Mouse (Mus musculus) liver, embryonic 13.5 days (tissue): ENCODE data around the gene Ppp4r1. TPM values are rescaled to one million over a fixed set of nuclear protein-coding genes. Genes with fewer than 3 reads are reported as not detected.
A peak's percentile ranks its signal among the peaks of the same experiment; 100 is the strongest.

ENCODE experiments used
- ATAC-seq: fragments of 200-750 bp; cut with Nextera tagmentation; 2 replicates; pipeline ENCODE4 v1.8.0; 2017; ENCODE audit warnings: low read depth, mild to moderate bottlenecking, moderate number of reproducible peaks, moderate library complexity
- DNase-seq: peaks from one replicate; pipeline ENCODE4 v3.0.0; 2022
- H3K27ac ChIP-seq: fragments of 300-500 bp; sonication (generic); 2 replicates; pipeline ENCODE4 v1.5.1; 2015; ENCODE audit warnings: moderate library complexity, mild to moderate bottlenecking, inconsistent platforms
- H3K27me3 ChIP-seq: fragments of 300-500 bp; sonication (generic); 2 replicates; pipeline ENCODE4 v1.6.1; 2015; ENCODE audit warnings: mild to moderate bottlenecking, inconsistent platforms
- H3K36me3 ChIP-seq: fragments of 300-500 bp; sonication (generic); 2 replicates; pipeline ENCODE4 v1.6.1; 2015; ENCODE audit warnings: mild to moderate bottlenecking, inconsistent platforms
- H3K4me1 ChIP-seq: fragments of 300-500 bp; sonication (generic); replicated peaks from 2 replicates; pipeline ENCODE4 v1.6.1; 2015; ENCODE audit warnings: inconsistent platforms
- H3K4me2 ChIP-seq: fragments of 300-500 bp; sonication (generic); 2 replicates; pipeline ENCODE4 v1.6.1; 2015; ENCODE audit warnings: inconsistent platforms, mild to moderate bottlenecking, moderate library complexity
- H3K4me3 ChIP-seq: fragments of 300-500 bp; sonication (generic); replicated peaks from 2 replicates; pipeline ENCODE4 v1.5.1; 2015; ENCODE audit warnings: mild to moderate bottlenecking, inconsistent platforms
- H3K9ac ChIP-seq: fragments of 300-500 bp; sonication (generic); 2 replicates; pipeline ENCODE4 v1.6.1; 2015; ENCODE audit warnings: mild to moderate bottlenecking, inconsistent platforms
- H3K9me3 ChIP-seq: fragments of 300-500 bp; sonication (generic); replicated peaks from 2 replicates; pipeline ENCODE4 v1.6.1; 2016; ENCODE audit warnings: inconsistent platforms
- WGBS: fragments of 180-500 bp; shearing (Covaris S2); methylation state at CpG from one replicate; pipeline ENCODE4 v1.1.7; 2015; ENCODE audit not compliant: insufficient replicate concordance; 5-methylcytosine and 5-hydroxymethylcytosine counted together
- polyA plus RNA-seq: library from polyadenylated mRNA; unstranded; fragments of >200 nt; fragmentation: Nextera tagmentation; extraction: Ambion mirVana; gene quantifications from 2 replicates; pipeline ENCODE4 v1.2.1, GENCODE M21; 2015

The Ppp4r1 gene
- polyA plus RNA-seq = 10.1 and 12.2 TPM in 2 replicates

DNA sequence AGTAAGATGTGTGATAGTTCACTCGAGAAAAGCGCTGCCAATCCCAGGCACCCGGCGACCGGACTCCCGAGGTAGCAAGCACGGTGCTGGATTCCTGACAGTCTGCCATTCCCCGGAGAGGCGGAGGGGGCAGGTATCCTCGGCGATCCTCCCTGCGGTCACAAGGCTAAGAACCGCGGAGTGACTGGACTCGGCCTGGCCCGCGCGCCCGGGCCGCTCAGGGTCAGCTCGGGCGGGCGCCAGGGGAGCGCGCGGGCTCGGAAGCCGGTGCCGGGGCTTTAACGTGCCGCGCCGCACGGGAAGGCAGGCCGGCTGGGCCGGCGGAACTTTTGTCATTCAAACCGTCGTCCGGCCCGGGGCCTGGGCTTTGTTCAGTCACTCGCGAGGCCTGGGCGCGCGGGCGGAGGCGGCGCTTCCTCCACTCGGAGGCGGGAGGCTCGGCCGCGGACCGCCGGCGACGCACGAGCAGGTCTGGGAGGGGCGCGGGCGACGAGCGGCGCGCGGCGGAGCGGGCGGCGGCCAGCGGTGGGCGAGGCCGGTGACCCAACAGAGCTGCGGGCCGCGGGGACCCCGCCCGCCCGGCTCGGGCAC, at the start of gene Ppp4r1:
Gene Ppp4r1 (plus strand): TSS at position 23 of the 591 bp plus-strand sequence.
- H3K4me2 ChIP-seq = peak within 1 kb of the TSS; percentile 91
- peak; percentile 85 for ATAC-seq
- peak; percentile 62 for DNase-seq
- H3K27me3 ChIP-seq = peaks cover 13% of the 10 kb centered on the region; the same call in 1 of the 2 replicates
- WGBS = under 1% methylated on average over 63 of the region's 81 CpGs
- H3K9me3 ChIP-seq = no peaks in the 10 kb centered on the region
- H3K9ac ChIP-seq = peak within 1 kb of the TSS; percentile 92
- peak within 1 kb of the TSS; percentile 90 for H3K27ac ChIP-seq
- H3K36me3 ChIP-seq = peaks cover 8% of the 10 kb centered on the region
- peaks cover 41% of the 10 kb centered on the region for H3K4me1 ChIP-seq
- H3K4me3 ChIP-seq = peak within 1 kb of the TSS; percentile 85

DNA sequence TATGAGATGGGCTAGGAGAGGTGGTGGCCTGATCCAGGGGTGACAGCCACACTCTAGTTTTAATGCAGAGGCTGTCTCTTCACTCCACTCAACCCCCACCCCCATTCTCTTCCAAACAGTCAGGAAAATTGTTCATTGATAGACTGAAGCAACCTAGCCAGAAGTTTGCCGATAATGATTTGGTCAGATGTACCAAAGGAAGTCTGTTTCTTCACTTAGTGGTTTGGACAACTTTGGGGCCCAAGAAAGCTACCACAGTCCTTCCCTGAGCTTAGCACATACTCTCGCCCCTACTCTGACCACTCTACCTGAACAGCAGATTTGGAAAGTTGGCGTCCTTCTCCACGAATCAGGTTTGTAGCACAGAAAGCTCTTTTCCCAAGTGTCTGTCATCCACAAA, 49.7 kb upstream of the Ppp4r1 start:
- Histone ChIP-seq H3K9ac (no peak overlapping the region), H3K9me3 (no peaks in the 10 kb centered on the region), H3K4me1 (no peaks in the 10 kb centered on the region; the same call in none of the 2 replicates), H3K36me3 (no peaks in the 10 kb centered on the region), H3K27me3 (no peaks in the 10 kb centered on the region), H3K27ac (no peak overlapping the region), H3K4me3 (no peak overlapping the region), H3K4me2 (no peak overlapping the region)
- no peak for ATAC-seq
- no peak for DNase-seq
- WGBS = 42% methylated on average over 4 of the region's 4 CpGs

DNA sequence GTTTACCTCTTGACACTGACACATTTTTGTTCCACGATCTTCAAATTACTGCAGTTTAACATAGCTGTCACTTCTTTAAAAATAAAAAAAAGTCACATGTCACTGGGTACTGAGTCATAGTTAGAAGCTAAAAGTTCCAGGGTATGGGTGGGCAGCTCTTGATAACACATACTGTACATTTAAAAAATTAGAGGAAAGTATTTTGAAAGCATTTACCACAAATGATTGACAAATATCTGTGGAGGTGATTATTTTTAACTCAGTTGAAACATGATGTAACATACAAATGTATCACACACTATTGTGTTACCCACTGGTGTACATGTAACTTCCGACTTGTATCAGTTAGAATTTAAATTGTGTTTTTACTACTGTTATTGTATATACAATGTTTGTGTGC, 47.3 kb upstream of the Ppp4r1 start:
- no peaks in the 10 kb centered on the region for H3K9me3 ChIP-seq
- no peaks in the 10 kb centered on the region for H3K27me3 ChIP-seq
- WGBS = 67% methylated on average over 2 of the region's 2 CpGs
- DNase-seq = no peak
- no peak overlapping the region for H3K9ac ChIP-seq
- no peak overlapping the region for H3K27ac ChIP-seq
- H3K4me3 ChIP-seq = no peak overlapping the region
- ATAC-seq = no peak
- no peak overlapping the region for H3K4me2 ChIP-seq
- H3K4me1 ChIP-seq = no peaks in the 10 kb centered on the region; the same call in none of the 2 replicates
- no peaks in the 10 kb centered on the region for H3K36me3 ChIP-seq

DNA sequence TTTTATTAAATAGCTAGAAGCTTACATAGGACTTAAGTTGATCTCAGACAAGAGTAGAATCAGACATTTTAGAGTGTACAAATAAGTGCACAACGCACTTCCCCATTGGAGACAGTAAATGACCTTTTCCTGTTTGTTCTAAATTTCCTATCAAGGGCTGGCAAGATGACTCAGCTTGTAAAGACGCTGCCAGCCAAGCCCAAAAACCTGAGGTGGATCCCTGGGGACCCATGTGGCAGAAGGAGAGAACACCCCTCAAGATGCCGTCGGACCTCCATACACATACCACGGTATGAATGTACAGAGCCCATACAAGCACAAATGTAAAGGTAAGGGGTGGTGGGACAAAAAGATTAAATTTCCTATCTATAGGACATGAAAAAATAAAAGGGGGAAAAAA, 45.2 kb upstream of the Ppp4r1 start:
- no peak for ATAC-seq
- H3K9me3 ChIP-seq = no peaks in the 10 kb centered on the region
- DNase-seq = no peak
- H3K27ac ChIP-seq = peak overlapping the region; percentile 34; the same call in 1 of the 2 replicates
- no peak overlapping the region for H3K9ac ChIP-seq
- H3K4me2 ChIP-seq = no peak overlapping the region
- H3K4me1 ChIP-seq = no peaks in the 10 kb centered on the region; the same call in 1 of the 2 replicates
- no peaks in the 10 kb centered on the region for H3K36me3 ChIP-seq
- H3K27me3 ChIP-seq = no peaks in the 10 kb centered on the region
- 45% methylated on average over 5 of the region's 5 CpGs for WGBS
- no peak overlapping the region for H3K4me3 ChIP-seq

DNA sequence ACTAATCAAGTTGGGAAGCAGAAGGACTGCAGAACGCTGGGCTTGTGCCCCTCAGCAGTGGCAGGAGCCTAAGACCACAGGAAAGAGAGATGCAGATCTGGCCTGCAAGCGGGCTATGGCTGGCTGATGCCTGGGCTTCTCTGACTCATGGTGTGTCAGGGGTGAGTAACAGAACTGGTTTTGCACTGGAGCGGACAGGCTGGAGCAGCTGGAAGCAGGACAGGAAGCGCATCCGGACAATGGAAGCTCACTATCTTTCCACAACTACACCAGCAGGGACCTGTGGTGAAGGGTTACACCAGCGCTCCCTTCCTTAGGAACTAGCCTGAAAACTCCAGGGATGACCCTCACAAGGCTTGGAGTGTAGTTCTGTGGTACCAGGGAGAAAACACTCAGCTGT, 44.8 kb upstream of the Ppp4r1 start:
- Histone ChIP-seq H3K4me2 (no peak overlapping the region), H3K36me3 (no peaks in the 10 kb centered on the region), H3K27me3 (no peaks in the 10 kb centered on the region), H3K27ac (peak overlapping the region; percentile 34; the same call in 1 of the 2 replicates), H3K4me1 (no peaks in the 10 kb centered on the region; the same call in 1 of the 2 replicates), H3K4me3 (no peak overlapping the region), H3K9ac (no peak overlapping the region), H3K9me3 (no peaks in the 10 kb centered on the region)
- no peak for DNase-seq
- WGBS = 50% methylated on average over 6 of the region's 6 CpGs
- 0 out of 2 replicates have a peak, but pooled peaks have one; percentile 34 for ATAC-seq

DNA sequence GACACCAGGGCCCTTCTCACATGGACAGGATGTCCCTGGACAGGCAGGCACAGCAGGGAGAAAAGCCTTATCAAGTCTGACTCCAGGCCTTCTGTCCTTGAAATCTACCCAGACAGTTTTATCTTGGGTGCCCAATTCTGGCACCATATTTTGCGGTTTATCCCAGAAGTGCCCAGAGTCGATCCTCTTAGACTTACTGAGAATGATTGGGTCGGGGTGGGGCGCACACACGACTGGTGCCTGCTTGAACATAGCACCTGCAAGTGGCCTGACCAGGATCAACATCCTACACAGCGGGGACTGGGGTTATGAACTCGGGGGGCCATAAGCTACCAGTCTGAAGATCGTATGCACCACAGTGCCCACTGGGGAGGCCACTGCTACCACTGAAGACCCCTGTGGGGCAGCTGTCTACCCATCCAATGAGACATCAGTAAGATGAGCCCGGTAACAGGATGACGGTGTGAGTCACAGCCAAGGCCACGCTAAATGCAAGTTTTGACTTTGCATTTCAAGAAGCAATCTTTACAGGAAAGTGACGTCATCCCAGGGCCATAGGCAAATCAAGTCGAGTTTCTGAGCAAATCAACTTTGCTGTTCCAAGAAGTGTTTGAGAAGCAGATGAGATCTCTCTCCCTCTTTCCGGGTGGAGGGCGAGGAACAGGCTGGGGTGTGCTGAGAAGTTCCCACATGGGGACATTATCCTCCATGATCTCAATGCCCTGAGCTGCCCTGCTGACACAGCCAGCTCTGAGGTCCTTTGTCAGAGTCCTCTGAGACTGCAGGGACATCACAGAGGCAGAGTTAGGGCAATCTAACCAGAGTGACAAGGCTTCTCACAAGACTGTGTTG, 42.3 kb upstream of the Ppp4r1 start:
- ATAC-seq = no peak
- Histone ChIP-seq H3K4me1 (no peaks in the 10 kb centered on the region; the same call in 1 of the 2 replicates), H3K9me3 (no peaks in the 10 kb centered on the region), H3K36me3 (no peaks in the 10 kb centered on the region), H3K9ac (no peak overlapping the region), H3K4me2 (no peak overlapping the region), H3K27ac (no peak overlapping the region), H3K27me3 (no peaks in the 10 kb centered on the region), H3K4me3 (no peak overlapping the region)
- 63% methylated on average over 15 of the region's 15 CpGs for WGBS
- DNase-seq = no peak

DNA sequence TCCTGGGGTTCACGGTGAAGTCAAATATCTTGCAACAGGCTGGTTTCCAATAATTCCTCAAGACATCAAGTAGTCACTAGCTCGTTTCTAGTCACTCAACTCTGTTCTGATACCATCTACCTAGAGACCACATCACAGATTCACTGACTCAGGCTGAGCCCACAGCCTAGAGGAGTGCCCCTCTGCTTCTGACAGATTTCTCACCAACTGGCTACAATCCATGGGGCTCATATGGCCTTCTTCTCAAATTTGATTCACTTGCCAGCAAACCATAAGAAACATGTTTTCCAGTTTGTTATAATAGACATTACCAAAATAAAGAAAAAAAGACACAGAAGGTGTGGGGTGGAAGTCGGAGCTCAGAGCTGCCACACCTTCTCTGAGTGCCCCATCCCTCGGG, 40.8 kb upstream of the Ppp4r1 start:
- H3K36me3 ChIP-seq = no peaks in the 10 kb centered on the region
- H3K27me3 ChIP-seq = no peaks in the 10 kb centered on the region
- WGBS = 56% methylated on average over 4 of the region's 4 CpGs
- no peak overlapping the region for H3K27ac ChIP-seq
- DNase-seq (no peak), ATAC-seq (no peak)
- no peaks in the 10 kb centered on the region; the same call in 1 of the 2 replicates for H3K4me1 ChIP-seq
- H3K9ac ChIP-seq = no peak overlapping the region
- H3K4me2 ChIP-seq = no peak overlapping the region
- no peak overlapping the region for H3K4me3 ChIP-seq
- H3K9me3 ChIP-seq = no peaks in the 10 kb centered on the region

DNA sequence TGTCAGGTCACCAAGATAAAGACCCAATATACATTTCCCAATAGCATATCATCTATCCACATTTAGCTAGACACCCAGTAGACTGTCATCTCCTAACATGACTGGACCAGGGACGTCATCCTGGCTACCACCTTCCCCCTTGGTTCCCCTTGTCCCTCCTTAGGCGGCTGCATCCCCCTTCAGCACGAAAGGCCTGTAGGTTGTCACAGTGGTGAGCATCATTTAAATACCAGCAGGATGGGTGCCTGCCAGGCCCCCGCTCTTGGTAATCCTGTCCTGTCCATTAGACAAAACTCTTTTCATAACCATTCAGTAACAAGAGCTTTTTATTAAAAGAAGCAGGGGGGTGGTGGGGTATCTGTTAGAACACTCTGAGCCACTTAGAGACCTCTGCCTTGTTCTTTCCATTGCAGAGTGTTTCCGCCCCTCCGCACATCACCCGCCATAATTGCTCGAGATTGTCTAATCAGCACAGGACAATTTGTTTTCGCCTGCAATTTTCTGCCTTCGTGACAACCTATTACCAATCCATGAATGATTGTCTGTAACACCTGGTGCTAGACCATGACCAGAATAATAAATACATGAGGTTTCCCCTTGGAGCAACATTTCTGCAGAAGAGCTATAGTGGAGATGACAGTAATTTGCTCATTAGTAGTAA, 40.0 kb upstream of the Ppp4r1 start:
- no peaks in the 10 kb centered on the region for H3K36me3 ChIP-seq
- 79% methylated on average over 10 of the region's 10 CpGs for WGBS
- no peak for ATAC-seq
- no peaks in the 10 kb centered on the region for H3K9me3 ChIP-seq
- no peak overlapping the region for H3K27ac ChIP-seq
- no peak overlapping the region for H3K4me3 ChIP-seq
- no peak overlapping the region for H3K4me2 ChIP-seq
- DNase-seq = no peak
- H3K27me3 ChIP-seq = no peaks in the 10 kb centered on the region
- H3K9ac ChIP-seq = no peak overlapping the region
- no peaks in the 10 kb centered on the region; the same call in 1 of the 2 replicates for H3K4me1 ChIP-seq

DNA sequence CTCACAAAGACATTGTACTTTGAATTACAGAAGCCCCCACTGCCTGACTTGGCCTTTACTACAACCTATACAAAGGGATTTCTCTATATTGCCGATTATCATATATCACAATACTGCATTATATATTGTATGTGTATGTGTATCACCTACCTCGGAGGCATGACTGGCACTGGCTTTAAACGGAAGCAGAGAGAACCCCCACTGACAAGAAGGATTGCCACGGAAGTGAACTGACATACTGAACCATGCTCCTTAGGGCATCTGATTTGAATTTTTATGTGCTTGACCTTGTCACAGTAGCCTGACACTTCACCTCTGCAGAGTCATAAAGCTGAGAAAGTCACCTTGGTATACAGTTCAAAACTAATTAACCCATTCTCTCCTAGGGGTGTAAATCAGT, 39.4 kb upstream of the Ppp4r1 start:
- Histone ChIP-seq H3K4me2 (no peak overlapping the region), H3K4me3 (no peak overlapping the region), H3K36me3 (no peaks in the 10 kb centered on the region), H3K27ac (no peak overlapping the region), H3K9me3 (no peaks in the 10 kb centered on the region), H3K9ac (no peak overlapping the region), H3K4me1 (no peaks in the 10 kb centered on the region), H3K27me3 (no peaks in the 10 kb centered on the region)
- ATAC-seq (no peak), DNase-seq (no peak)
- WGBS = 64% methylated on average over 4 of the region's 4 CpGs

DNA sequence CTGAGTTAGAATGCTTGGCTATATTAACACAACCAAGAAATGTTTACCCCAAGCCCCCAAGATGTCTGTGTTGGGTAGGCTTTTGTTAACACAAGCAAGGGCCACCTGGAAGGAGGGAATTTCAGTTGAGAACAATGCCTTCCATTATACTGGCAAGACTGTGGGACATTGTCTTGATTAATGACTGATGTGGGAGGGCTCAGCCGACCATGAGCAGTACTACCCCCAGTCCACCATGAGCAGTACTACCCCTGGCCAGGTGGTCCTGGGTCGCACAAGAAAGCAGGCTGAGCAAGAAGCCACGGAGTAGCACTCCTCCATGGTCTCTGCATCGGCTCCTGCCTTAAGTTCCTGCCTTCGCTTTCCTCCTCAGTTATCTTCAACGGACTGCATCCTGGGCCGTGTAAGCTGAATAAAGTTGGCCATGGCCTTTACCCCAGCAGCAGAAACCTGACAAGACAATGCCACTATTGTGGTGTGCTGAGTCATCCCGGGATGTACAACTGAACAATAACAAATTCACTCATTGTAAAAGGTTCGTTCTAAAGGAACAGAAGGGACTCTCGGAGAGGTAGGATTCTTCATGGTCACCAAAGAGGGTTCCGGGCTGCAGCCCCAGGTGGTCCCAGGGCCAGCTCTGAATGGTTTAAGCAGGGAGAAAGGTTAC, 38.6 kb upstream of the Ppp4r1 start:
- H3K4me2 ChIP-seq = no peak overlapping the region
- 71% methylated on average over 11 of the region's 11 CpGs for WGBS
- no peak for DNase-seq

DNA sequence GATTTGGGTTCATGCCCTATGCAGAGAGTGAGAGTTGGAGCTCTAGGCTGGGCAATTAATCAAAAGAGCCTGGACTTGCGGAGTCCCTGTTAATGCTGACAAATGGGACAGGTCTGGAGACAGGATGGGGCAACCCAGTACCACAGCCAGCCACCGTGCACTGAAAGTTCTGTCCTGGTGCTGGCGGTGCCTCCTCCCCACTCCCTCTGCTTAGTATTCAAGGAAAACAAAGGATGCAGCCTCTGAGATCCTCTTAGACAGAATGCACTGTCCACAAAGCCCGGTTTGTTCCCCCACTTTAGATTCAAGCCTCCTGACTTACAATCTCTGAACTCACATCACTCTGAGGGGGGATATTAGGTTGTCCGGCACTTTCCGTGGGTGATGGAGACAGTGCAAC, 36.1 kb upstream of the Ppp4r1 start:
- Histone ChIP-seq H3K27ac (no peak overlapping the region), H3K4me1 (no peaks in the 10 kb centered on the region), H3K9me3 (no peaks in the 10 kb centered on the region), H3K4me3 (no peak overlapping the region), H3K27me3 (no peaks in the 10 kb centered on the region), H3K36me3 (no peaks in the 10 kb centered on the region), H3K9ac (no peak overlapping the region), H3K4me2 (no peak overlapping the region)
- 74% methylated on average over 6 of the region's 6 CpGs for WGBS
- no peak for ATAC-seq
- DNase-seq = no peak

More for the DNA sequence above, 38.6 kb upstream of the Ppp4r1 start:
- ATAC-seq = no peak
- no peaks in the 10 kb centered on the region for H3K36me3 ChIP-seq
- no peak overlapping the region for H3K27ac ChIP-seq
- H3K4me1 ChIP-seq = no peaks in the 10 kb centered on the region
- no peak overlapping the region for H3K4me3 ChIP-seq
- no peaks in the 10 kb centered on the region for H3K27me3 ChIP-seq
- H3K9ac ChIP-seq = no peak overlapping the region
- H3K9me3 ChIP-seq = no peaks in the 10 kb centered on the region
